Mouse (Mus musculus): ENCODE measurements around the gene Dlgap5. TPM values are rescaled to one million over a fixed set of nuclear protein-coding genes. Genes with fewer than 3 reads are reported as not detected.

Gene Dlgap5
- polyA plus RNA-seq, 1 experiment from 2014 or later: 73.9 TPM

- H3K4me2 ChIP-seq: no peak overlapping the region
- no peak overlapping the region for H3K27ac ChIP-seq
- no peaks in the 10 kb centered on the region for H3K9me3 ChIP-seq (replicated peaks)
- no peaks in the 10 kb centered on the region for H3K4me1 ChIP-seq
- no peak overlapping the region for H3K9ac ChIP-seq
- H3K4me3 ChIP-seq: no peak overlapping the region
- ATAC-seq: no peak
- H3K27me3 ChIP-seq (replicated peaks): no peaks in the 10 kb centered on the region
- H3K36me3 ChIP-seq: no peaks in the 10 kb centered on the region
Observed at GRCm38 (mm10) chr14:47432987-47433386, 14.8 kb upstream of the Dlgap5 start.

DNA sequence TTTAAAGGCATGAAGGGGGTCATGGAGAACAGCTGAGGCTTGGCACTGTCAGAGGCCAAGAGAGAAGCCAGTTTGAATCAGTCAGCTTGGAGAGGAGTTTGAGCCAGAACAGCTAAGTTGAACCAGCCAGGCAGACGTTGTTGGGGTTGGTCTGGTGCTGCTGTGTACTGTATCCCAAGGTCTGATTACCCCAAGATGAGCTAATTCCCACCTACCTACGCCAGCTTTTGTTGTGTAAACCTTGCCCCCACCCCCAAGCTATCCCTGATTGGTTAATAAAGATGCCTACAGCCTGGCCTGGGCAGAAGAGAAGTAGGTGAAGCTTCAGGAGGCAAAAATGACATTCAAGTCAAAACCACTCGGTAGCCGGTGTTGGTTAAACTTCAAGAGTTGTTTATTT is 4.3 kb upstream of the Dlgap5 start:
- no peaks in the 10 kb centered on the region for H3K27me3 ChIP-seq (replicated peaks)
- H3K27ac ChIP-seq: no peak overlapping the region
- H3K4me3 ChIP-seq: no peak overlapping the region
- no peak overlapping the region for H3K9ac ChIP-seq
- H3K36me3 ChIP-seq: no peaks in the 10 kb centered on the region
- ATAC-seq: no peak
- no peaks in the 10 kb centered on the region for H3K9me3 ChIP-seq (replicated peaks)
- peaks cover 12% of the 10 kb centered on the region for H3K4me1 ChIP-seq
- no peak overlapping the region for H3K4me2 ChIP-seq
- WGBS (ENCODE audit: insufficient replicate concordance): 53% methylated on average over 4 of the region's 4 CpGs

- no peak overlapping the region for H3K9ac ChIP-seq
- no peak for ATAC-seq
- no peaks in the 10 kb centered on the region for H3K27me3 ChIP-seq (replicated peaks)
- H3K4me3 ChIP-seq: no peak overlapping the region
- no peak overlapping the region for H3K27ac ChIP-seq
- H3K4me1 ChIP-seq: peaks cover 21% of the 10 kb centered on the region
- no peak overlapping the region for H3K4me2 ChIP-seq
- 32% methylated on average over 2 of the region's 2 CpGs for WGBS (ENCODE audit: insufficient replicate concordance)
- H3K36me3 ChIP-seq: no peaks in the 10 kb centered on the region
- H3K9me3 ChIP-seq (replicated peaks): no peaks in the 10 kb centered on the region
Observed at GRCm38 (mm10) chr14:47421606-47422005, 3.4 kb upstream of the Dlgap5 start.

GRCm38 (mm10) chr14:47419723-47420276 is 1.6 kb upstream of the Dlgap5 start:
- Histone ChIP-seq H3K4me1 (peaks cover 34% of the 10 kb centered on the region), H3K27ac (no peak overlapping the region), H3K4me3 (no peak overlapping the region), H3K27me3 (replicated peaks) (no peaks in the 10 kb centered on the region), H3K36me3 (peaks cover 18% of the 10 kb centered on the region), H3K9ac (no peak overlapping the region), H3K4me2 (no peak overlapping the region), H3K9me3 (replicated peaks) (no peaks in the 10 kb centered on the region)
- WGBS (ENCODE audit: insufficient replicate concordance): 84% methylated on average over 24 of the region's 24 CpGs
- no peak for ATAC-seq

DNA sequence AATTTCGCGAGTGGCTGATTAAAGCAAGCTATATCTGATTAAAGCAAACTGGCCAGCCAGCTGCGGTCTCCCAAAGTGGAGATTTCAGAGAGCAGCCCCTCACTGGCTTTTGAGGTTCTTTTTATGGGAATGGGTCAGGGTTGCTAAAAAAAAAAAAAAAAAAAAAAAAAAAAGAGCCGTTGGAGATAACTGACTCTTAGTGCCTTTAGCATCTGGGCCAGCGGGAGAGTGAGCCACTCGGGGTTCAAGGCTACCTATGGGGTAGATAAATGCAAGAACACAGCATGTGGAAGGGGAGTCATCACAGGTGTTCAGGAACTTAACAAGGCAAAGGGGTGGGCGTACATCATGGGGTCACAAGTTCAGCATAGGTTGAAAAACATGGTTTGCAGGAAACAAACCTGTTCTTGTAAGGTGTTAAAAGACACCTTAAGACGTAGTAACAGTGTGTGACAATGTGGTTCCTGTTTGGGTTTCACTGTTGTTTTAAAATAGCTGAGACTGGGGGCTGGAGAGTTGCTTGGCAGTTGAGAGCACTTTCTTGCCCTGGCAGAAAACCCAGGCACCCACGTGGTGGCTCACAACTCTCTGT is 923 bp upstream of the Dlgap5 start:
- Histone ChIP-seq H3K4me3 (no peak overlapping the region), H3K27ac (peak overlapping the region; percentile 79; the same call in 1 of the 2 replicates), H3K4me1 (peaks cover 34% of the 10 kb centered on the region), H3K4me2 (peak overlapping the region; percentile 85), H3K27me3 (replicated peaks) (no peaks in the 10 kb centered on the region), H3K9ac (peak overlapping the region; percentile 84), H3K36me3 (peaks cover 25% of the 10 kb centered on the region), H3K9me3 (replicated peaks) (no peaks in the 10 kb centered on the region)
- 66% methylated on average over 9 of the region's 9 CpGs for WGBS (ENCODE audit: insufficient replicate concordance)
- ATAC-seq: no peak

DNA sequence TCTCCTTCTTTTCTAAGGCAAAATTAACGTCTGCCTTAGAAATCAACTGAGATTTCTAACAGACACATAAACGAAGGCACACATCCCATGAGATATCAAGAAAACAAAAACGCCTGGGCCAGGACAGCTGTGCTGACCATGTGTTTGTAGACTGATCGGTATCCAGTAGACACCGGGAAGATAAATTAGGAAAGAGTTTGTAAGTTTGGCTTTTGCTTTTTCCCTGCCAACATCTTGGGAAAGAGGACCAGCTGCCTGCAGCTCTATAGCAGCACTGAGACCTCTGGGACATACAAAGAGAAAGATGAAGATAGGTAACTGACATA is 422 bp upstream of the Dlgap5 start:
- peaks cover 34% of the 10 kb centered on the region for H3K4me1 ChIP-seq
- no peaks in the 10 kb centered on the region for H3K27me3 ChIP-seq (replicated peaks)
- peak overlapping the region; percentile 74 for H3K4me3 ChIP-seq
- H3K9ac ChIP-seq: peak overlapping the region; percentile 84
- 35% methylated on average over 5 of the region's 5 CpGs for WGBS (ENCODE audit: insufficient replicate concordance)
- ATAC-seq: no peak
- peaks cover 30% of the 10 kb centered on the region for H3K36me3 ChIP-seq
- peak overlapping the region; percentile 85 for H3K4me2 ChIP-seq
- no peaks in the 10 kb centered on the region for H3K9me3 ChIP-seq (replicated peaks)
- peak overlapping the region; percentile 79 for H3K27ac ChIP-seq

DNA sequence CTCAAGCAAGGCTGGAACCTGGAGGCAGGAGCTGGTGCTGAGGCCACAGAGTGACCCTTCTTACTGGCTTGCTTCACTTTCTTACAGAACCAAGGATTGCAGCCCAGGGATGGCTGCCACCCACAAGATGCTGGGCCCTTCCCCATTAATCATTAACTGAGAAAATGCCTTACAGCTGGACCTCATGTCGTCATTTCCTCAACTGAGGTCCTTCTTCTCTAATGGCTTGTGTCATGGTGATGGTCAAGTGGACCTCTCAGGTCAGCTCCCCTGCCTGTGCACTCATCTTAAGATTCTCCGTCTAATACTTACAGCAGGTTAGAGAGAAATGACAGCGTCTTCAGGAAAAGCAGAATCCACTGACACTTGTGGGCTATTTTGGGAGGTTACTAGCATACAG is 861 bp downstream of the Dlgap5 start:
- Histone ChIP-seq H3K4me3 (peak overlapping the region; percentile 74), H3K27me3 (replicated peaks) (no peaks in the 10 kb centered on the region), H3K36me3 (peaks cover 42% of the 10 kb centered on the region), H3K9me3 (replicated peaks) (no peaks in the 10 kb centered on the region), H3K9ac (peak overlapping the region; percentile 84), H3K27ac (peak overlapping the region; percentile 84), H3K4me1 (peaks cover 34% of the 10 kb centered on the region), H3K4me2 (peak overlapping the region; percentile 85)
- whole genome bisulfite sequencing (ENCODE audit: insufficient replicate concordance): 14% methylated on average over 3 of the region's 3 CpGs
- no peak for ATAC-seq

- no peak for ATAC-seq
- 82% methylated on average over 9 of the region's 9 CpGs for whole genome bisulfite sequencing (ENCODE audit: insufficient replicate concordance)
- Histone ChIP-seq H3K4me3 (no peak overlapping the region), H3K36me3 (peaks cover 100% of the 10 kb centered on the region), H3K9ac (no peak overlapping the region), H3K4me1 (no peaks in the 10 kb centered on the region), H3K9me3 (replicated peaks) (no peaks in the 10 kb centered on the region), H3K4me2 (no peak overlapping the region), H3K27me3 (replicated peaks) (no peaks in the 10 kb centered on the region), H3K27ac (no peak overlapping the region)
Observed at GRCm38 (mm10) chr14:47406000-47406399, 12.2 kb downstream of the Dlgap5 start.

GRCm38 (mm10) chr14:47402735-47403134 is 15.5 kb downstream of the Dlgap5 start:
- Histone ChIP-seq H3K4me1 (no peaks in the 10 kb centered on the region), H3K36me3 (peaks cover 100% of the 10 kb centered on the region), H3K4me3 (no peak overlapping the region), H3K4me2 (no peak overlapping the region), H3K27me3 (replicated peaks) (no peaks in the 10 kb centered on the region), H3K9me3 (replicated peaks) (no peaks in the 10 kb centered on the region), H3K9ac (no peak overlapping the region), H3K27ac (no peak overlapping the region)
- no peak for ATAC-seq
- WGBS (ENCODE audit: insufficient replicate concordance): 89% methylated on average over 8 of the region's 8 CpGs

DNA sequence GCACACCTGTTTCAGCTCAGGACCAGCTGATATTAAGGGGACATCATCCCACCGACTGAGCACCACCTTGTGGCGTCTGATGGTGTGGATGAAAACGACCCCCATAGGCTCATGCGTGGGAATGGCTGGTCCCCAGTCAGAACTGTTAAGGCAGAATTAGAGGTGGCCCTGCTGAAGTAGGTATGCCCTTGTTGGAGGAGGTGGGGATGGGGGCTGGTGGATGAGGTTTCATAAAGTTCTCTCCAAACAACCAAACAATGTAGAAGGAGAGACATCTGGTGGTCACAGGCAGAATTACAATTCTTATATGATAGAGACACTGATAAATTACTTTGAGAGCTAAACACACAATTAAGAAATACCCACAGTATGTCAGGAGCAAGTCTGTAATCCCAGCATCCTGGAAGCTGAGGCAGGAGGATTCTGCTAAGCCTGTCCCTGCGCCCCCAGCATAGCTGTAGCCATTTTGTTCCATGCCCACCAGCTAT is 22.0 kb downstream of the Dlgap5 start:
- no peak overlapping the region for H3K27ac ChIP-seq
- ATAC-seq: no peak
- H3K36me3 ChIP-seq: peaks cover 100% of the 10 kb centered on the region
- H3K4me2 ChIP-seq: no peak overlapping the region
- WGBS (ENCODE audit: insufficient replicate concordance): 72% methylated on average over 5 of the region's 5 CpGs
- no peaks in the 10 kb centered on the region for H3K27me3 ChIP-seq (replicated peaks)
- H3K4me3 ChIP-seq: no peak overlapping the region
- no peak overlapping the region for H3K9ac ChIP-seq
- H3K4me1 ChIP-seq: no peaks in the 10 kb centered on the region
- H3K9me3 ChIP-seq (replicated peaks): no peaks in the 10 kb centered on the region

GRCm38 (mm10) chr14:47395462-47396026 is 22.7 kb downstream of the Dlgap5 start:
- Histone ChIP-seq H3K4me2 (no peak overlapping the region), H3K4me3 (no peak overlapping the region), H3K9me3 (replicated peaks) (no peaks in the 10 kb centered on the region), H3K27ac (no peak overlapping the region), H3K4me1 (no peaks in the 10 kb centered on the region), H3K9ac (no peak overlapping the region), H3K27me3 (replicated peaks) (no peaks in the 10 kb centered on the region), H3K36me3 (peaks cover 100% of the 10 kb centered on the region)
- no peak for ATAC-seq
- 91% methylated on average over 15 of the region's 15 CpGs for WGBS (ENCODE audit: insufficient replicate concordance)

DNA sequence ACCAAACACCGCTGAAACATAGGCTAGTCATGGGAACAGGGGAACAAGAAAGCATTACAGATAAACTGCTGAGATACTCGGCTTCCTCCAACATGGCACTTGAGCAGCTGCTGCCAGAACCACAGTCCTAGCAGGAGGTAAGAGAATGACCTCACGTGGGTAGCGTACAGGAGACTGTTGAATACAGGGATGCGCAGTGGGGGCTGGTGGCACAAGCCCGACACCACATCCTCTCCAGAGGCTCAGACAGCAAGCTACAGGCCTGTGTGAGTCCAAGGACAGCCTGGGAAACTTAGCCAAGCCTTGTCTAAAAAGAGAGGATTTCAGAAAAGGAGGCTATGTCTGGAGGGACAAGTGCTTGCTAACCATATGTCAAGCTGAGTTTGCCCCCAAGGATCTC is 23.2 kb downstream of the Dlgap5 start:
- no peak overlapping the region for H3K9ac ChIP-seq
- H3K4me3 ChIP-seq: no peak overlapping the region
- H3K4me2 ChIP-seq: no peak overlapping the region
- H3K9me3 ChIP-seq (replicated peaks): no peaks in the 10 kb centered on the region
- ATAC-seq: no peak
- no peak overlapping the region for H3K27ac ChIP-seq
- WGBS (ENCODE audit: insufficient replicate concordance): 94% methylated on average over 6 of the region's 6 CpGs
- no peaks in the 10 kb centered on the region for H3K27me3 ChIP-seq (replicated peaks)
- peaks cover 100% of the 10 kb centered on the region for H3K36me3 ChIP-seq
- no peaks in the 10 kb centered on the region for H3K4me1 ChIP-seq

Measured in liver, embryonic 12.5 days (tissue).